Comparison of ENCODE assay signal across 8 mouse cellular contexts in genomic region chr4:155892438-155893211, GRCm38 (mm10). TPM values are rescaled to one million over a fixed set of nuclear protein-coding genes. Genes with fewer than 3 reads are reported as not detected.
DNase-seq lines count a peak whose midpoint lies in the region; ATAC-seq lines count a peak whose summit lies in the region.

No protein-coding gene starts in this region.

- H3K4me2 ChIP-seq in embryonic facial prominence, embryonic 15.5 days (replicated peaks): peak overlapping the region; percentile 94
- peak overlapping the region; percentile 99 for H3K4me2 ChIP-seq in hindbrain, embryonic 13.5 days
- H3K4me2 ChIP-seq in liver, embryonic 15.5 days: peak overlapping the region; percentile 100
- H3K4me2 ChIP-seq in neural tube, embryonic 12.5 days (replicated peaks): peak overlapping the region; percentile 99

- DNase-seq in heart, adult 8-10 months (ENCODE audit: low spot score): peak; percentile 35
- no peak for DNase-seq in heart, adult 11 months
- DNase-seq in MEL-GATA-1-ER (ENCODE audit: extremely low read depth, low read depth): peak; percentile 35

- H3K36me3 ChIP-seq in embryonic facial prominence, embryonic 15.5 days: peaks cover 36% of the 10 kb centered on the region
- peaks cover 44% of the 10 kb centered on the region for H3K36me3 ChIP-seq in hindbrain, embryonic 13.5 days
- H3K36me3 ChIP-seq in liver, embryonic 15.5 days (replicated peaks): peaks cover 40% of the 10 kb centered on the region
- peaks cover 36% of the 10 kb centered on the region for H3K36me3 ChIP-seq in neural tube, embryonic 12.5 days

- H3K9me3 ChIP-seq in embryonic facial prominence, embryonic 15.5 days (replicated peaks): no peaks in the 10 kb centered on the region
- H3K9me3 ChIP-seq in hindbrain, embryonic 13.5 days: no peaks in the 10 kb centered on the region
- no peaks in the 10 kb centered on the region for H3K9me3 ChIP-seq in liver, embryonic 15.5 days (replicated peaks)
- no peaks in the 10 kb centered on the region for H3K9me3 ChIP-seq in neural tube, embryonic 12.5 days

- WGBS in embryonic facial prominence, embryonic 15.5 days: 4% methylated on average over 37 of the region's 37 CpGs
- 5% methylated on average over 35 of the region's 37 CpGs for WGBS in hindbrain, embryonic 13.5 days
- WGBS in liver, embryonic 15.5 days (ENCODE audit: insufficient replicate concordance): 3% methylated on average over 37 of the region's 37 CpGs
- 5% methylated on average over 37 of the region's 37 CpGs for WGBS in neural tube, embryonic 12.5 days

- H3K27me3 ChIP-seq in embryonic facial prominence, embryonic 15.5 days: no peaks in the 10 kb centered on the region
- H3K27me3 ChIP-seq in hindbrain, embryonic 13.5 days: no peaks in the 10 kb centered on the region
- H3K27me3 ChIP-seq in liver, embryonic 15.5 days: no peaks in the 10 kb centered on the region
- no peaks in the 10 kb centered on the region for H3K27me3 ChIP-seq in neural tube, embryonic 12.5 days (replicated peaks)

- peak; percentile 3; the same call in 1 of the 2 replicates for ATAC-seq in embryonic facial prominence, embryonic 15.5 days (ENCODE audit: insufficient number of reproducible peaks, low FRiP score, low TSS enrichment, low read depth)
- ATAC-seq in hindbrain, embryonic 13.5 days (ENCODE audit: low FRiP score): peak; percentile 65
- peak; percentile 16 for ATAC-seq in liver, embryonic 15.5 days (ENCODE audit: insufficient read depth)
- peak; percentile 59 for ATAC-seq in neural tube, embryonic 12.5 days (ENCODE audit: low FRiP score, low read depth)
- ATAC-seq in inflammation-experienced regulatory T-cells, adult 6 months: no peak

- peak overlapping the region; percentile 95 for H3K9ac ChIP-seq in embryonic facial prominence, embryonic 15.5 days
- H3K9ac ChIP-seq in hindbrain, embryonic 13.5 days: peak overlapping the region; percentile 98
- peak overlapping the region; percentile 91 for H3K9ac ChIP-seq in liver, embryonic 15.5 days
- peak overlapping the region; percentile 91 for H3K9ac ChIP-seq in neural tube, embryonic 12.5 days

- peaks cover 43% of the 10 kb centered on the region for H3K4me1 ChIP-seq in embryonic facial prominence, embryonic 15.5 days
- peaks cover 58% of the 10 kb centered on the region for H3K4me1 ChIP-seq in hindbrain, embryonic 13.5 days (replicated peaks)
- H3K4me1 ChIP-seq in liver, embryonic 15.5 days (replicated peaks): peaks cover 53% of the 10 kb centered on the region
- peaks cover 40% of the 10 kb centered on the region for H3K4me1 ChIP-seq in neural tube, embryonic 12.5 days

- peak overlapping the region; percentile 90 for H3K4me3 ChIP-seq in embryonic facial prominence, embryonic 15.5 days (replicated peaks)
- H3K4me3 ChIP-seq in hindbrain, embryonic 13.5 days: peak overlapping the region; percentile 93
- H3K4me3 ChIP-seq in liver, embryonic 15.5 days (replicated peaks): peak overlapping the region; percentile 92
- H3K4me3 ChIP-seq in neural tube, embryonic 12.5 days: peak overlapping the region; percentile 92

- H3K27ac ChIP-seq in embryonic facial prominence, embryonic 15.5 days (replicated peaks): peak overlapping the region; percentile 98
- peak overlapping the region; percentile 99 for H3K27ac ChIP-seq in hindbrain, embryonic 13.5 days
- H3K27ac ChIP-seq in liver, embryonic 15.5 days (replicated peaks): peak overlapping the region; percentile 95
- H3K27ac ChIP-seq in neural tube, embryonic 12.5 days: peak overlapping the region; percentile 97

RNA-seq across cellular contexts. Expression of gene Acap3, which starts 1.0 kb away (rescaled TPM):
- 10 to 100 TPM in 2 of 4 experiments, 1 to 10 TPM in 2; 9.5 to 13.8 (median 10.9) TPM for total RNA-seq in heart, adult 8-10 months (2022)
- 25.1 and 26.2 TPM in 2 replicates for polyA plus RNA-seq in embryonic facial prominence, embryonic 15.5 days (2015; fragmentation: Nextera tagmentation; extraction: Ambion mirVana)
- 71.0 and 77.0 TPM in 2 replicates for polyA plus RNA-seq in hindbrain, embryonic 13.5 days (2015; fragmentation: Nextera tagmentation; extraction: Ambion mirVana)
- polyA plus RNA-seq in liver, embryonic 15.5 days (2015; fragmentation: Nextera tagmentation; extraction: Ambion mirVana): 6.5 and 8.5 TPM in 2 replicates
- polyA plus RNA-seq in neural tube, embryonic 12.5 days (2016; fragmentation: Nextera tagmentation; extraction: Ambion mirVana): 65.5 and 68.0 TPM in 2 replicates
- 1 to 10 TPM; 4.0 to 9.1 (median 5.8) TPM for polyA plus RNA-seq in inflammation-experienced regulatory T-cells, adult 6 months (2017; shearing (Covaris generic))

RNA-seq across cellular contexts. Expression of gene Pusl1, which starts 1.0 kb away (rescaled TPM):
- 10 to 100 TPM in 3 of 4 experiments, 1 to 10 TPM in 1; 9.6 to 11.9 (median 10.9) TPM for total RNA-seq in heart, adult 8-10 months (2022)
- polyA plus RNA-seq in embryonic facial prominence, embryonic 15.5 days (2015; fragmentation: Nextera tagmentation; extraction: Ambion mirVana): 62.6 and 63.6 TPM in 2 replicates
- 52.6 and 54.8 TPM in 2 replicates for polyA plus RNA-seq in hindbrain, embryonic 13.5 days (2015; fragmentation: Nextera tagmentation; extraction: Ambion mirVana)
- polyA plus RNA-seq in liver, embryonic 15.5 days (2015; fragmentation: Nextera tagmentation; extraction: Ambion mirVana): 14.3 and 15.6 TPM in 2 replicates
- 46.6 and 52.0 TPM in 2 replicates for polyA plus RNA-seq in neural tube, embryonic 12.5 days (2016; fragmentation: Nextera tagmentation; extraction: Ambion mirVana)
- polyA plus RNA-seq in inflammation-experienced regulatory T-cells, adult 6 months (2017; shearing (Covaris generic)): 10 to 100 TPM; 14.1 to 20.3 (median 15.8) TPM

RNA-seq across cellular contexts. Expression of gene Ints11, which starts 23.3 kb away (rescaled TPM):
- total RNA-seq in heart, adult 8-10 months (2022): 10 to 100 TPM; 13.9 to 14.5 (median 14.1) TPM
- 71.7 and 73.1 TPM in 2 replicates for polyA plus RNA-seq in embryonic facial prominence, embryonic 15.5 days (2015; fragmentation: Nextera tagmentation; extraction: Ambion mirVana)
- 74.8 and 79.2 TPM in 2 replicates for polyA plus RNA-seq in hindbrain, embryonic 13.5 days (2015; fragmentation: Nextera tagmentation; extraction: Ambion mirVana)
- 34.3 and 37.6 TPM in 2 replicates for polyA plus RNA-seq in liver, embryonic 15.5 days (2015; fragmentation: Nextera tagmentation; extraction: Ambion mirVana)
- 77.0 TPM in 2 replicates for polyA plus RNA-seq in neural tube, embryonic 12.5 days (2016; fragmentation: Nextera tagmentation; extraction: Ambion mirVana)
- 10 to 100 TPM; 81.9 to 88.2 (median 86.6) TPM for polyA plus RNA-seq in inflammation-experienced regulatory T-cells, adult 6 months (2017; shearing (Covaris generic))

RNA-seq across cellular contexts. Expression of gene Cptp, which starts 23.4 kb away (rescaled TPM):
- total RNA-seq in heart, adult 8-10 months (2022): 1 to 10 TPM; 7.3 to 9.9 (median 8.6) TPM
- 18.0 and 20.1 TPM in 2 replicates for polyA plus RNA-seq in embryonic facial prominence, embryonic 15.5 days (2015; fragmentation: Nextera tagmentation; extraction: Ambion mirVana)
- 23.3 and 24.1 TPM in 2 replicates for polyA plus RNA-seq in hindbrain, embryonic 13.5 days (2015; fragmentation: Nextera tagmentation; extraction: Ambion mirVana)
- polyA plus RNA-seq in liver, embryonic 15.5 days (2015; fragmentation: Nextera tagmentation; extraction: Ambion mirVana): 7.5 and 8.9 TPM in 2 replicates
- 19.5 and 22.1 TPM in 2 replicates for polyA plus RNA-seq in neural tube, embryonic 12.5 days (2016; fragmentation: Nextera tagmentation; extraction: Ambion mirVana)
- 10 to 100 TPM; 14.2 to 19.2 (median 19.1) TPM for polyA plus RNA-seq in inflammation-experienced regulatory T-cells, adult 6 months (2017; shearing (Covaris generic))

RNA-seq across cellular contexts. Expression of gene Tas1r3, which starts 29.5 kb away (rescaled TPM):
- under 1 TPM; 0.17 to 0.19 (median 0.19) TPM for total RNA-seq in heart, adult 8-10 months (2022)
- 0.48 and 0.56 TPM in 2 replicates for polyA plus RNA-seq in embryonic facial prominence, embryonic 15.5 days (2015; fragmentation: Nextera tagmentation; extraction: Ambion mirVana)
- polyA plus RNA-seq in hindbrain, embryonic 13.5 days (2015; fragmentation: Nextera tagmentation; extraction: Ambion mirVana): 0.47 and 0.57 TPM in 2 replicates
- polyA plus RNA-seq in liver, embryonic 15.5 days (2015; fragmentation: Nextera tagmentation; extraction: Ambion mirVana): 0.08 and 0.15 TPM in 2 replicates
- polyA plus RNA-seq in neural tube, embryonic 12.5 days (2016; fragmentation: Nextera tagmentation; extraction: Ambion mirVana): 0.28 and 0.56 TPM in 2 replicates
- under 1 TPM; 0.16 to 0.40 (median 0.30) TPM for polyA plus RNA-seq in inflammation-experienced regulatory T-cells, adult 6 months (2017; shearing (Covaris generic))
